Mouse (Mus musculus): Measurements from ENCODE around the gene Pdzrn3.

The Pdzrn3 gene

GRCm38 (mm10) chr6:101287077-101287476 is 90.6 kb downstream of the Pdzrn3 start:
- no peak for DNase-seq

GRCm38 (mm10) chr6:101284368-101284955 is 93.2 kb downstream of the Pdzrn3 start:
- no peak for DNase-seq

- no peak for DNase-seq
Measured at GRCm38 (mm10) chr6:101283891-101284290, 93.8 kb downstream of the Pdzrn3 start.

GRCm38 (mm10) chr6:101281644-101282043 is 96.1 kb downstream of the Pdzrn3 start:
- DNase-seq, result no peak

- no peak for DNase-seq
Measured at GRCm38 (mm10) chr6:101280811-101281218, 96.9 kb downstream of the Pdzrn3 start.

GRCm38 (mm10) chr6:101278286-101278932 is 99.3 kb downstream of the Pdzrn3 start:
- DNase-seq, result no peak

GRCm38 (mm10) chr6:101276261-101276660 is 101.4 kb downstream of the Pdzrn3 start:
- no peak for DNase-seq

- no peak for DNase-seq
Measured at GRCm38 (mm10) chr6:101275806-101276205, 101.9 kb downstream of the Pdzrn3 start.

GRCm38 (mm10) chr6:101274846-101275245 is 102.9 kb downstream of the Pdzrn3 start:
- no peak for DNase-seq

- no peak for DNase-seq
Measured at GRCm38 (mm10) chr6:101272256-101272655, 105.4 kb downstream of the Pdzrn3 start.

GRCm38 (mm10) chr6:101271378-101272135 is 106.1 kb downstream of the Pdzrn3 start:
- no peak for DNase-seq

- DNase-seq, result no peak
Measured at GRCm38 (mm10) chr6:101270095-101270826, 107.4 kb downstream of the Pdzrn3 start.

GRCm38 (mm10) chr6:101269335-101270094 is 108.2 kb downstream of the Pdzrn3 start:
- DNase-seq, result no peak

- DNase-seq, result no peak
Measured at GRCm38 (mm10) chr6:101268266-101268665, 109.4 kb downstream of the Pdzrn3 start.

- DNase-seq, result peak; percentile 29
Measured at GRCm38 (mm10) chr6:101266787-101267186, 110.9 kb downstream of the Pdzrn3 start.

- no peak for DNase-seq
Measured at GRCm38 (mm10) chr6:101263544-101263943, 114.2 kb downstream of the Pdzrn3 start.

GRCm38 (mm10) chr6:101261513-101261912 is 116.2 kb downstream of the Pdzrn3 start:
- no peak for DNase-seq

- no peak for DNase-seq
Measured at GRCm38 (mm10) chr6:101259411-101259810, 118.3 kb downstream of the Pdzrn3 start.

GRCm38 (mm10) chr6:101257418-101257817 is 120.3 kb downstream of the Pdzrn3 start:
- no peak for DNase-seq

- no peak for DNase-seq
Measured at GRCm38 (mm10) chr6:101254652-101255051, 123.0 kb downstream of the Pdzrn3 start.

GRCm38 (mm10) chr6:101251916-101252603 is 125.6 kb downstream of the Pdzrn3 start:
- DNase-seq, result no peak

- no peak for DNase-seq
Measured at GRCm38 (mm10) chr6:101251160-101251559, 126.5 kb downstream of the Pdzrn3 start.
